Comparison of ENCODE assay signal across 13 mouse cellular contexts in the genomic region with DNA sequence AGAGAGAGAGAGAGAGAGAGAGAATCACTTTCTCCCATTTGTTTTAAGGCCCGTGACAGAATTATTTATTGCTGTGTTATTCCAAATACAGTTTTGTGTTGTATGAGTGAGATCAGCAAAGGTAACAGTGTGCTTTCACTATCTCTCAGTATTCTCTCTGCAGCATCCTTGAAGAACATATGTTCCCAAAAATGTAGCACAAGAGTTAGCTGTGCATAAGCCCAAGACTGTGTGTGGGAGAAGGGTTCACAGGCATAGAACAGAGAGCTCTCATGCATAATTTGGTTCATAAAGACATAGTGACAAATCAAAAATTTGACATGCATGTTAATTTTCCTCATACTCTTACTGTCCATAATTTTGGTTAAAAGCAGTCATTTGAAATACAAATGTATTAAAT.
"Had no signal": no experiment of that assay in that cellular context is flagged by ENCODE, and none has a peak within 500 bp of the region (broad histone marks: within the 10 kb centered on the region; RNA-seq: fewer than 3 reads in every experiment).

No protein-coding gene starts in this region.

- DNase-seq: gastrocnemius, postnatal 14 days; gastrocnemius, postnatal 36 days; heart, adult 11 months; heart, adult 2 months; heart, postnatal 14 days; heart, postnatal 36 days; kidney, adult 11 months; kidney, adult 2 months; kidney, adult 9 months; kidney, postnatal 14 days; kidney, postnatal 36 days; layer of hippocampus, postnatal 36 days; left cerebral cortex, postnatal 4 days had no signal
